Mouse (Mus musculus): ENCODE measurements around the gene Rnf31.

- TF ChIP-seq CTCF (IDR thresholded peaks at IDR 0.05; ENCODE audit: low read depth), result no peak
- no peak for TF ChIP-seq EP300 (IDR thresholded peaks at IDR 0.05; ENCODE audit: low read depth)
These were observed 1.6 kb upstream of the Rnf31 start for GRCm38 (mm10) chr14:55589771-55590448.

All from heart, postnatal 0 days (tissue).